Mouse (Mus musculus) CD8-positive naive resting alpha-beta T cell, adult 2 months (primary cell): ENCODE results near the gene Mgat5.
A peak's percentile ranks its signal among the peaks of the same experiment; 100 is the strongest.

Experiments
- DNase-seq, 2 experiments: peaks; one replicate each; pipeline ENCODE4 v3.0.0; 2022; ENCODE audit warnings: low read depth in 2 of 2, low spot score in 2 of 2

The Mgat5 gene

GRCm38 (mm10) chr1:127329810-127330209 is 125.0 kb downstream of the Mgat5 start:
- DNase-seq: no peak

- no peak for DNase-seq
These were observed 132.9 kb downstream of the Mgat5 start for GRCm38 (mm10) chr1:127337740-127338139.

GRCm38 (mm10) chr1:127338833-127339487 is 134.1 kb downstream of the Mgat5 start:
- no peak for DNase-seq

GRCm38 (mm10) chr1:127340296-127340695 is 135.5 kb downstream of the Mgat5 start:
- no peak for DNase-seq

- no peak for DNase-seq
These were observed 140.1 kb downstream of the Mgat5 start for GRCm38 (mm10) chr1:127344913-127345312.

GRCm38 (mm10) chr1:127346596-127347139 is 141.9 kb downstream of the Mgat5 start:
- DNase-seq: no peak

GRCm38 (mm10) chr1:127347878-127348620 is 143.2 kb downstream of the Mgat5 start:
- no peak for DNase-seq

- DNase-seq: peak in 1 of 2 experiments; percentile 1
These were observed 144.0 kb downstream of the Mgat5 start for GRCm38 (mm10) chr1:127348642-127349341.

GRCm38 (mm10) chr1:127351380-127352057 is 146.7 kb downstream of the Mgat5 start:
- DNase-seq: no peak

GRCm38 (mm10) chr1:127352131-127352793 is 147.4 kb downstream of the Mgat5 start:
- no peak for DNase-seq

- DNase-seq: no peak
These were observed 148.6 kb downstream of the Mgat5 start for GRCm38 (mm10) chr1:127353408-127353807.

- no peak for DNase-seq
These were observed 149.3 kb downstream of the Mgat5 start for GRCm38 (mm10) chr1:127354152-127354551.

GRCm38 (mm10) chr1:127355034-127355433 is 150.2 kb downstream of the Mgat5 start:
- no peak for DNase-seq

GRCm38 (mm10) chr1:127363638-127364037 is 158.8 kb downstream of the Mgat5 start:
- DNase-seq: no peak

GRCm38 (mm10) chr1:127365706-127366105 is 160.9 kb downstream of the Mgat5 start:
- no peak for DNase-seq

GRCm38 (mm10) chr1:127366111-127366510 is 161.3 kb downstream of the Mgat5 start:
- DNase-seq: no peak

GRCm38 (mm10) chr1:127368513-127368912 is 163.7 kb downstream of the Mgat5 start:
- no peak for DNase-seq

GRCm38 (mm10) chr1:127369538-127369937 is 164.7 kb downstream of the Mgat5 start:
- DNase-seq: no peak

GRCm38 (mm10) chr1:127372096-127372495 is 167.3 kb downstream of the Mgat5 start:
- no peak for DNase-seq

GRCm38 (mm10) chr1:127373559-127373958 is 168.7 kb downstream of the Mgat5 start:
- no peak for DNase-seq

GRCm38 (mm10) chr1:127374157-127374556 is 169.3 kb downstream of the Mgat5 start:
- no peak for DNase-seq
